Mouse (Mus musculus) heart, embryonic 15.5 days (tissue): ENCODE results near the gene Golga5. TPM values are rescaled to one million over a fixed set of nuclear protein-coding genes. Genes with fewer than 3 reads are reported as not detected.

Source experiments
- ATAC-seq: fragments of 200-750 bp; cut with Nextera tagmentation; replicated peaks from 2 replicates; pipeline ENCODE4 v1.8.0; 2017; ENCODE audit warnings: low read depth, moderate TSS enrichment; ENCODE audit not compliant: insufficient number of reproducible peaks, insufficient read depth, low FRiP score
- H3K27ac ChIP-seq: fragments of 300-500 bp; sonication (generic); 2 replicates; pipeline ENCODE4 v1.5.1; 2015; ENCODE audit warnings: mild to moderate bottlenecking, inconsistent platforms
- H3K27me3 ChIP-seq: fragments of 300-500 bp; sonication (generic); 2 replicates; pipeline ENCODE4 v1.6.1; 2015; ENCODE audit warnings: inconsistent platforms
- H3K36me3 ChIP-seq: fragments of 300-500 bp; sonication (generic); 2 replicates; pipeline ENCODE4 v1.6.1; 2015; ENCODE audit warnings: mild to moderate bottlenecking, inconsistent platforms
- H3K4me1 ChIP-seq: fragments of 300-500 bp; sonication (generic); replicated peaks from 2 replicates; pipeline ENCODE4 v1.6.1; 2015; ENCODE audit warnings: inconsistent platforms
- H3K4me2 ChIP-seq: fragments of 300-500 bp; sonication (generic); 2 replicates; pipeline ENCODE4 v1.6.1; 2015; ENCODE audit warnings: inconsistent platforms, mild to moderate bottlenecking, moderate library complexity
- H3K4me3 ChIP-seq: fragments of 300-500 bp; sonication (generic); 2 replicates; pipeline ENCODE4 v1.5.1; 2015; ENCODE audit warnings: mild to moderate bottlenecking, inconsistent platforms
- H3K9ac ChIP-seq: fragments of 300-500 bp; sonication (generic); 2 replicates; pipeline ENCODE4 v1.6.1; 2015; ENCODE audit warnings: mild to moderate bottlenecking, inconsistent platforms
- H3K9me3 ChIP-seq: fragments of 300-500 bp; sonication (generic); replicated peaks from 2 replicates; pipeline ENCODE4 v1.6.1; 2016; ENCODE audit warnings: inconsistent platforms
- WGBS: fragments of 180-500 bp; shearing (Covaris S2); methylation state at CpG from one replicate; pipeline ENCODE4 v1.1.7; 2015; ENCODE audit warnings: mixed read lengths; 5-methylcytosine and 5-hydroxymethylcytosine counted together
- polyA plus RNA-seq: library from polyadenylated mRNA; unstranded; fragments of >200 nt; fragmentation: Nextera tagmentation; extraction: Ambion mirVana; gene quantifications from 2 replicates; pipeline ENCODE4 v1.2.1, GENCODE M21; 2015

Golga5 gene
- polyA plus RNA-seq, 1 experiment from 2014 or later = 24.4 TPM

GRCm38 (mm10) chr12:102541168-102541567 is 72.2 kb downstream of the Golga5 start:
- no peak overlapping the region for H3K4me2 ChIP-seq
- H3K27ac ChIP-seq = no peak overlapping the region
- H3K9me3 ChIP-seq = no peaks in the 10 kb centered on the region
- H3K9ac ChIP-seq = no peak overlapping the region
- ATAC-seq = no peak
- WGBS = 95% methylated on average over 7 of the region's 7 CpGs
- no peak overlapping the region for H3K4me3 ChIP-seq
- no peaks in the 10 kb centered on the region for H3K36me3 ChIP-seq
- no peaks in the 10 kb centered on the region for H3K4me1 ChIP-seq
- H3K27me3 ChIP-seq = peaks cover 6% of the 10 kb centered on the region; the same call in 1 of the 2 replicates

GRCm38 (mm10) chr12:102545122-102545521 is 76.2 kb downstream of the Golga5 start:
- no peak overlapping the region for H3K4me3 ChIP-seq
- no peaks in the 10 kb centered on the region for H3K4me1 ChIP-seq
- no peaks in the 10 kb centered on the region for H3K36me3 ChIP-seq
- no peak overlapping the region for H3K9ac ChIP-seq
- H3K9me3 ChIP-seq = no peaks in the 10 kb centered on the region
- H3K4me2 ChIP-seq = no peak overlapping the region
- H3K27ac ChIP-seq = no peak overlapping the region
- no peak for ATAC-seq
- WGBS = 58% methylated on average over 6 of the region's 6 CpGs
- H3K27me3 ChIP-seq = peaks cover 7% of the 10 kb centered on the region; the same call in 1 of the 2 replicates

Other genes starting within 250 kb of the Golga5 start
- gene Rin3, start 186.1 kb upstream of the Golga5 start, polyA plus RNA-seq = 9.0 and 11.2 TPM in 2 replicates
- gene Lgmn, start 29.3 kb upstream of the Golga5 start, polyA plus RNA-seq = 97.1 and 110 TPM in 2 replicates
- 0.38 and 12.0 TPM in 2 replicates for gene Chga, start 85.8 kb downstream of the Golga5 start, polyA plus RNA-seq
- gene Itpk1, start 235.8 kb downstream of the Golga5 start, polyA plus RNA-seq = 4.8 and 9.2 TPM in 2 replicates